Mouse (Mus musculus) ES-E14 (cell line): ENCODE measurements around the gene Hist1h4c.

Experiments used
- CHD2 ChIP-seq: IDR thresholded peaks from 2 replicates; pipeline ENCODE4 v1.6.1; 2014; ENCODE audit warnings: mild to moderate bottlenecking, low read depth, low read length, inconsistent platforms
- MAFK ChIP-seq: IDR thresholded peaks from 2 replicates; pipeline ENCODE4 v1.6.1; 2014; ENCODE audit warnings: mild to moderate bottlenecking, low read depth, low read length, inconsistent platforms; ENCODE audit not compliant: insufficient read depth
- ZC3H11A ChIP-seq: IDR thresholded peaks from 2 replicates; pipeline ENCODE4 v1.6.1; 2012; ENCODE audit warnings: low read depth, mild to moderate bottlenecking, inconsistent platforms, low read length, borderline replicate concordance

DNA sequence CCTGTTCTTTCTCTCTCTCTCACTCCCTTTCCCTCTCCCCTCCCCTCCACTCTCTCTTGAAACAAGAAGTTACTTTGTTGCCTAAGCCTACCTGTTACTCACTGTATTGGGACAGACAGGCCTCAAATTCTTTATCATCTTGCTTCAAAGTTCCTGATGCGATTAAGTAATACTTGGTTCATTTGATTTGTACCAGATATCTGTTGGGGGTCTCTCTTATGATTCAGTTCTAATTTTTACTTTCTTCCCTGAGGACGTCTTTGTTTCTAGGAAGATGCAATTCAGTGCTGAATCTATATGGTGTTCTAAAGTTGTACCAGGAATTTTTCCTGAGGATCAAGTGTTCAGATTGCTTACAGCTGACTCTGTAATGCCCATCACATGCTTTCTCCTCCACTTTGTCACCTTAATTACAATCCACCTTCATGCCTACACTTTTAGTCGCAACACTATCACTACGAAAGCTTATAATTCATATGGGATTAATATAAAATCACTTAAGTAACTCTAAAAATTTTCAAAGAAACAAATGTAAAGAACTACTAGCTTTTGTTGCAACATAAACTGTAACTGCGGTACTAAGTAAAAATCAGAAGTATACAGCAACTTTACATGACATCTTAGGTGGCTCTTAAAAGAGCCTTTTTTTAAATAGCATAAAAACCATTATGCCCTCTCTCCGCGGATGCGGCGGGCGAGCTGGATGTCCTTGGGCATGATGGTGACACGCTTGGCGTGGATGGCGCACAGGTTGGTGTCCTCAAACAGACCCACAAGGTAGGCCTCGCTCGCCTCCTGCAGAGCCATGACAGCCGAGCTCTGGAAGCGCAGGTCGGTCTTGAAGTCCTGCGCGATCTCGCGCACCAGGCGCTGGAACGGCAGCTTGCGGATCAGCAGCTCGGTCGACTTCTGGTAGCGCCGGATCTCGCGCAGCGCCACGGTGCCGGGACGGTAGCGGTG lies 46.4 kb upstream of the Hist1h4c start:
- TF ChIP-seq ZC3H11A (no peak), CHD2 (0 out of 2 replicates have a peak, but pooled peaks have one; percentile 47), MAFK (no peak)
